Mouse (Mus musculus) brain, embryonic 14.5 days (tissue): Measurements from ENCODE around the gene Abca9.

ENCODE experiments used
- CTCF ChIP-seq: fragments of 200-500 bp; IDR thresholded peaks from 2 replicates; pipeline ENCODE4 v1.5.1; 2012; ENCODE audit warnings: inconsistent platforms, mild to moderate bottlenecking, moderate library complexity, borderline replicate concordance; ENCODE audit not compliant: insufficient read depth, insufficient read length; ENCODE audit errors: extremely low read depth
- POLR2A ChIP-seq: fragments of 200-500 bp; IDR thresholded peaks from 2 replicates; pipeline ENCODE4 v1.6.1; 2012; ENCODE audit warnings: mild to moderate bottlenecking, inconsistent platforms, borderline replicate concordance; ENCODE audit not compliant: poor library complexity, insufficient read depth, insufficient read length, severe bottlenecking; ENCODE audit errors: extremely low read depth

GRCm38 (mm10) chr11:110147640-110148039 is 20.4 kb downstream of the Abca9 start:
- no peak for TF ChIP-seq CTCF
- TF ChIP-seq POLR2A = no peak
